Mouse (Mus musculus) spleen, adult 2 months (tissue): ENCODE results near the gene Wdsub1.

Experiments used
- CTCF ChIP-seq: fragments of 200-500 bp; IDR thresholded peaks from 2 replicates; pipeline ENCODE4 v1.5.1; 2011; ENCODE audit warnings: mild to moderate bottlenecking, inconsistent platforms; ENCODE audit not compliant: insufficient read depth, insufficient read length, insufficient replicate concordance; ENCODE audit errors: extremely low read depth
- POLR2A ChIP-seq: fragments of 200-500 bp; IDR thresholded peaks from 2 replicates; pipeline ENCODE4 v1.6.1; 2011; ENCODE audit warnings: low read depth, low read length, inconsistent platforms

DNA sequence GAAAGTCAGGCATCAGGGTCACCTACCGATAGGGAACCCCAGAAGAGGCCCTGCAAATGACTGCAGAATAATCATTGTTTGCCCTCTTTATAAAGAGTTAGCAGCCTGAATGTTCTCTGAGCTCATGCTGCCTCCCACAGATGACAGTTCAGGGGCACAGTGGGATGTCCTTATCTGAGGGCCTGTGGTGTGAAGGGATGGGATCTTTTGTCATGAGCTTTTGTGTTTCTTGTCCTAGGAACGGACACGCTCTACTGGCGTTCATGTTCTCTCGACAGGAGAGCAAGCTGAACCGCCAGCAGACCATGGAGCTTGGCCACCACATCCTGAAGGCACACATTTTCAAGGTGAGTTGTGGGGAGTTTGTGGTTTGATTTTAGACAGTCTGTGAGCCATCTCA is 76.4 kb downstream of the Wdsub1 start:
- TF ChIP-seq CTCF = no peak
- TF ChIP-seq POLR2A = no peak
